Mouse (Mus musculus) forebrain, embryonic 14.5 days (tissue): ENCODE results near the gene Gm20388. TPM values are rescaled to one million over a fixed set of nuclear protein-coding genes. Genes with fewer than 3 reads are reported as not detected.
"Not testable (repeated sequence)": the region's sequence is repeated elsewhere in the genome, so short reads cannot be mapped to it uniquely, and the experiment has no call there.

Experiments used
- ATAC-seq: fragments of 200-750 bp; cut with Nextera tagmentation; 2 replicates; pipeline ENCODE4 v1.8.0; 2017; ENCODE audit warnings: mild to moderate bottlenecking, moderate library complexity
- DNase-seq: peaks from one replicate; pipeline ENCODE4 v3.0.0-alpha.2; 2015; ENCODE audit warnings: low spot score
- H3K27ac ChIP-seq: fragments of 300-500 bp; sonication (generic); 2 replicates; pipeline ENCODE4 v1.5.1; 2014; ENCODE audit warnings: low read depth, mild to moderate bottlenecking, control low read depth, low read length, moderate library complexity
- H3K27me3 ChIP-seq: fragments of 300-500 bp; sonication (generic); replicated peaks from 2 replicates; pipeline ENCODE4 v1.6.1; 2014; ENCODE audit warnings: low read length, control low read depth, mixed read lengths; ENCODE audit not compliant: control insufficient read depth, insufficient read depth
- H3K36me3 ChIP-seq: fragments of 300-500 bp; sonication (generic); 2 replicates; pipeline ENCODE4 v1.6.1; 2014; ENCODE audit warnings: low read length, control low read depth; ENCODE audit not compliant: control insufficient read depth, insufficient read depth
- H3K4me1 ChIP-seq: fragments of 300-500 bp; sonication (generic); 2 replicates; pipeline ENCODE4 v1.6.1; 2014; ENCODE audit warnings: antibody characterized with exemption, low read length, control low read depth; ENCODE audit not compliant: control insufficient read depth, insufficient read depth
- H3K4me2 ChIP-seq: fragments of 300-500 bp; sonication (generic); 2 replicates; pipeline ENCODE4 v1.6.1; 2014; ENCODE audit warnings: mild to moderate bottlenecking, control low read depth, low read length
- H3K4me3 ChIP-seq: fragments of 300-500 bp; sonication (generic); 2 replicates; pipeline ENCODE4 v1.5.1; 2014; ENCODE audit warnings: low read depth, low read length, control low read depth
- H3K9ac ChIP-seq: fragments of 300-500 bp; sonication (generic); 2 replicates; pipeline ENCODE4 v1.6.1; 2014; ENCODE audit warnings: mild to moderate bottlenecking, low read length, control low read depth, moderate library complexity
- H3K9me3 ChIP-seq: fragments of 300-500 bp; sonication (generic); replicated peaks from 2 replicates; pipeline ENCODE4 v1.6.1; 2016; ENCODE audit warnings: low read length, control low read depth, mixed read lengths; ENCODE audit not compliant: control insufficient read depth
- WGBS: fragments of 180-500 bp; shearing (Covaris S2); extraction: QIAGEN DNeasy Blood & Tissue Kit; methylation state at CpG from one replicate; pipeline ENCODE4 v1.1.7; 2014; 5-methylcytosine and 5-hydroxymethylcytosine counted together
- polyA plus RNA-seq: library from polyadenylated mRNA; unstranded; fragments of >200 nt; fragmentation: Nextera tagmentation; extraction: Ambion mirVana; gene quantifications from 2 replicates; pipeline ENCODE4 v1.2.1, GENCODE M21; 2014

Gm20388 gene
- polyA plus RNA-seq, 1 experiment from 2014 or later: 7.4 TPM

- not testable (repeated sequence) for H3K4me2 ChIP-seq, H3K4me3 ChIP-seq, H3K4me1 ChIP-seq, DNase-seq, ATAC-seq, H3K36me3 ChIP-seq, H3K9me3 ChIP-seq, H3K27me3 ChIP-seq
- WGBS: 66% methylated on average over 9 of the region's 9 CpGs
- peak overlapping the region; percentile 51; the same call in 1 of the 2 replicates for H3K9ac ChIP-seq
- peak overlapping the region; percentile 80 for H3K27ac ChIP-seq
Measured at GRCm38 (mm10) chr8:121667936-121668500, 1757.4 kb downstream of the Gm20388 start.

- Histone ChIP-seq H3K9ac (peak overlapping the region; percentile 51), H3K36me3 (no peaks in the 10 kb centered on the region), H3K4me2 (peak overlapping the region; percentile 32; the same call in 1 of the 2 replicates), H3K4me1 (0 out of 2 replicates have a peak, but pooled peaks cover 6% of the 10 kb centered on the region), H3K27ac (peak overlapping the region; percentile 80), H3K4me3 (no peak overlapping the region), H3K9me3 (no peaks in the 10 kb centered on the region), H3K27me3 (no peaks in the 10 kb centered on the region)
- DNase-seq (peak; percentile 68), ATAC-seq (peak; percentile 87)
- 42% methylated on average over 6 of the region's 6 CpGs for WGBS
Measured at GRCm38 (mm10) chr8:121668553-121668952, 1757.9 kb downstream of the Gm20388 start.

GRCm38 (mm10) chr8:121669208-121669607 is 1758.6 kb downstream of the Gm20388 start:
- WGBS: 18% methylated on average over 8 of the region's 8 CpGs
- peak overlapping the region; percentile 51 for H3K9ac ChIP-seq
- DNase-seq (peak; percentile 31), ATAC-seq (peak; percentile 15; the same call in 1 of the 2 replicates)
- H3K9me3 ChIP-seq: no peaks in the 10 kb centered on the region
- peak overlapping the region; percentile 80 for H3K27ac ChIP-seq
- H3K4me2 ChIP-seq: peak overlapping the region; percentile 32
- no peak overlapping the region for H3K4me3 ChIP-seq
- H3K27me3 ChIP-seq: no peaks in the 10 kb centered on the region
- H3K36me3 ChIP-seq: no peaks in the 10 kb centered on the region
- H3K4me1 ChIP-seq: 0 out of 2 replicates have a peak, but pooled peaks cover 6% of the 10 kb centered on the region

GRCm38 (mm10) chr8:121673153-121673552 is 1762.5 kb downstream of the Gm20388 start:
- Histone ChIP-seq H3K4me2 (no peak overlapping the region), H3K4me3 (no peak overlapping the region), H3K27me3 (no peaks in the 10 kb centered on the region), H3K9me3 (no peaks in the 10 kb centered on the region), H3K9ac (no peak overlapping the region), H3K36me3 (no peaks in the 10 kb centered on the region), H3K4me1 (0 out of 2 replicates have a peak, but pooled peaks cover 6% of the 10 kb centered on the region), H3K27ac (peak overlapping the region; percentile 5; the same call in 1 of the 2 replicates)
- WGBS: 61% methylated on average over 4 of the region's 4 CpGs
- ATAC-seq (no peak), DNase-seq (no peak)

GRCm38 (mm10) chr8:121673917-121674316 is 1763.3 kb downstream of the Gm20388 start:
- Histone ChIP-seq H3K27me3 (no peaks in the 10 kb centered on the region), H3K27ac (peak overlapping the region; percentile 5; the same call in 1 of the 2 replicates), H3K9me3 (no peaks in the 10 kb centered on the region), H3K36me3 (no peaks in the 10 kb centered on the region), H3K9ac (no peak overlapping the region), H3K4me3 (no peak overlapping the region), H3K4me1 (no peaks in the 10 kb centered on the region), H3K4me2 (no peak overlapping the region)
- WGBS: 74% methylated on average over 5 of the region's 5 CpGs
- DNase-seq (peak; percentile 80), ATAC-seq (peak; percentile 85)

GRCm38 (mm10) chr8:121674524-121674923 is 1763.9 kb downstream of the Gm20388 start:
- DNase-seq: no peak
- H3K9ac ChIP-seq: no peak overlapping the region
- no peak overlapping the region for H3K4me3 ChIP-seq
- no peaks in the 10 kb centered on the region for H3K36me3 ChIP-seq
- WGBS: 57% methylated on average over 5 of the region's 5 CpGs
- H3K27me3 ChIP-seq: no peaks in the 10 kb centered on the region
- H3K4me1 ChIP-seq: no peaks in the 10 kb centered on the region
- no peak overlapping the region for H3K27ac ChIP-seq
- H3K9me3 ChIP-seq: no peaks in the 10 kb centered on the region
- ATAC-seq: no peak
- no peak overlapping the region for H3K4me2 ChIP-seq

GRCm38 (mm10) chr8:121675161-121675560 is 1764.5 kb downstream of the Gm20388 start:
- Histone ChIP-seq H3K27me3 (no peaks in the 10 kb centered on the region), H3K4me2 (no peak overlapping the region), H3K4me3 (no peak overlapping the region), H3K36me3 (no peaks in the 10 kb centered on the region), H3K4me1 (no peaks in the 10 kb centered on the region), H3K27ac (no peak overlapping the region), H3K9ac (no peak overlapping the region), H3K9me3 (no peaks in the 10 kb centered on the region)
- WGBS: 66% methylated on average over 3 of the region's 3 CpGs
- ATAC-seq (no peak), DNase-seq (no peak)

GRCm38 (mm10) chr8:121675701-121676100 is 1765.1 kb downstream of the Gm20388 start:
- no peak for ATAC-seq

GRCm38 (mm10) chr8:121678696-121679095 is 1768.1 kb downstream of the Gm20388 start:
- Histone ChIP-seq H3K4me2 (no peak overlapping the region), H3K4me3 (no peak overlapping the region), H3K4me1 (no peaks in the 10 kb centered on the region), H3K9ac (no peak overlapping the region), H3K9me3 (no peaks in the 10 kb centered on the region), H3K27me3 (no peaks in the 10 kb centered on the region), H3K27ac (no peak overlapping the region), H3K36me3 (no peaks in the 10 kb centered on the region)
- 70% methylated on average over 5 of the region's 5 CpGs for WGBS
- DNase-seq (no peak), ATAC-seq (no peak)

More at GRCm38 (mm10) chr8:121675701-121676100, 1765.1 kb downstream of the Gm20388 start:
- Histone ChIP-seq H3K4me2 (no peak overlapping the region), H3K9ac (no peak overlapping the region), H3K27me3 (no peaks in the 10 kb centered on the region), H3K27ac (no peak overlapping the region), H3K4me1 (no peaks in the 10 kb centered on the region), H3K36me3 (no peaks in the 10 kb centered on the region), H3K4me3 (no peak overlapping the region), H3K9me3 (no peaks in the 10 kb centered on the region)
- WGBS: 67% methylated on average over 20 of the region's 20 CpGs
- DNase-seq: no peak
